Mouse (Mus musculus): Measurements from ENCODE around the gene Fzd2. TPM values are rescaled to one million over a fixed set of nuclear protein-coding genes. Genes with fewer than 3 reads are reported as not detected.

The Fzd2 gene
- total and polyA plus RNA-seq, 3 experiments = not detected

GRCm38 (mm10) chr11:102579165-102580033 is 24.8 kb upstream of the Fzd2 start, which contains the start of gene Gm11627:
Gm11627 (minus strand) TSS chr11:102579461.
- peak within 1 kb of the TSS; percentile 51; the same call in 1 of the 2 replicates for H3K4me3 ChIP-seq (ENCODE audit: low read depth, low read length)
- no peak for ATAC-seq (ENCODE audit: extremely low read depth, insufficient number of reproducible peaks, low FRiP score, poor library complexity, severe bottlenecking)
- TF ChIP-seq TAL1 (conservative IDR thresholded peaks at IDR 0.05; ENCODE audit: low read depth, low read length) = no peak
- TF ChIP-seq CTCF (IDR thresholded peaks at IDR 0.05; ENCODE audit: low read depth, low read length) = no peak
- TF ChIP-seq GATA1 (IDR thresholded peaks at IDR 0.05; ENCODE audit: borderline replicate concordance, low read length) = no peak
- TF ChIP-seq POLR2AphosphoS5 (IDR thresholded peaks at IDR 0.05; ENCODE audit: insufficient replicate concordance, low read depth, low read length) = no peak
- TF ChIP-seq GATA2 (IDR thresholded peaks at IDR 0.05; ENCODE audit: borderline replicate concordance, low read depth, low read length) = no peak
- H3K4me1 ChIP-seq (ENCODE audit: insufficient read depth, low read depth, low read length) = peaks cover 9% of the 10 kb centered on the region
- no peak for DNase-seq (ENCODE audit: low spot score)
- no peaks in the 10 kb centered on the region for H3K9me3 ChIP-seq (replicated peaks)
- H3K27me3 ChIP-seq (ENCODE audit: insufficient read depth, low read length) = peaks cover 51% of the 10 kb centered on the region
- no peaks in the 10 kb centered on the region for H3K36me3 ChIP-seq (replicated peaks)

GRCm38 (mm10) chr11:102580034-102580330 is 24.2 kb upstream of the Fzd2 start:
- DNase-seq (ENCODE audit: low spot score) (no peak), ATAC-seq (ENCODE audit: extremely low read depth, insufficient number of reproducible peaks, low FRiP score, poor library complexity, severe bottlenecking) (no peak)
- Histone ChIP-seq H3K9me3 (replicated peaks) (no peaks in the 10 kb centered on the region), H3K36me3 (replicated peaks) (no peaks in the 10 kb centered on the region), H3K27me3 (ENCODE audit: insufficient read depth, low read length) (peaks cover 54% of the 10 kb centered on the region), H3K4me1 (ENCODE audit: insufficient read depth, low read depth, low read length) (peaks cover 9% of the 10 kb centered on the region), H3K4me3 (ENCODE audit: low read depth, low read length) (no peak overlapping the region)
- TF ChIP-seq CTCF (IDR thresholded peaks at IDR 0.05; ENCODE audit: low read depth, low read length) (no peak), GATA2 (IDR thresholded peaks at IDR 0.05; ENCODE audit: borderline replicate concordance, low read depth, low read length) (no peak), GATA1 (IDR thresholded peaks at IDR 0.05; ENCODE audit: borderline replicate concordance, low read length) (no peak), TAL1 (conservative IDR thresholded peaks at IDR 0.05; ENCODE audit: low read depth, low read length) (no peak), POLR2AphosphoS5 (IDR thresholded peaks at IDR 0.05; ENCODE audit: insufficient replicate concordance, low read depth, low read length) (no peak)

GRCm38 (mm10) chr11:102581281-102582015 is 22.7 kb upstream of the Fzd2 start:
- Histone ChIP-seq H3K36me3 (replicated peaks) (no peaks in the 10 kb centered on the region), H3K9me3 (replicated peaks) (peaks cover 1% of the 10 kb centered on the region), H3K4me3 (ENCODE audit: low read depth, low read length) (no peak overlapping the region), H3K27me3 (ENCODE audit: insufficient read depth, low read length) (peaks cover 59% of the 10 kb centered on the region), H3K4me1 (ENCODE audit: insufficient read depth, low read depth, low read length) (peaks cover 9% of the 10 kb centered on the region)
- TF ChIP-seq GATA1 (IDR thresholded peaks at IDR 0.05; ENCODE audit: borderline replicate concordance, low read length) = no peak
- no peak for TF ChIP-seq GATA2 (IDR thresholded peaks at IDR 0.05; ENCODE audit: borderline replicate concordance, low read depth, low read length)
- no peak for TF ChIP-seq CTCF (IDR thresholded peaks at IDR 0.05; ENCODE audit: low read depth, low read length)
- TF ChIP-seq TAL1 (conservative IDR thresholded peaks at IDR 0.05; ENCODE audit: low read depth, low read length) = no peak
- TF ChIP-seq POLR2AphosphoS5 (IDR thresholded peaks at IDR 0.05; ENCODE audit: insufficient replicate concordance, low read depth, low read length) = no peak
- DNase-seq (ENCODE audit: low spot score) (no peak), ATAC-seq (ENCODE audit: extremely low read depth, insufficient number of reproducible peaks, low FRiP score, poor library complexity, severe bottlenecking) (no peak)

GRCm38 (mm10) chr11:102582016-102582610 is 22.1 kb upstream of the Fzd2 start:
- H3K36me3 ChIP-seq (replicated peaks) = no peaks in the 10 kb centered on the region
- peaks cover 55% of the 10 kb centered on the region for H3K27me3 ChIP-seq (ENCODE audit: insufficient read depth, low read length)
- peaks cover 5% of the 10 kb centered on the region for H3K9me3 ChIP-seq (replicated peaks)
- TF ChIP-seq GATA1 (IDR thresholded peaks at IDR 0.05; ENCODE audit: borderline replicate concordance, low read length) (no peak), GATA2 (IDR thresholded peaks at IDR 0.05; ENCODE audit: borderline replicate concordance, low read depth, low read length) (no peak), CTCF (IDR thresholded peaks at IDR 0.05; ENCODE audit: low read depth, low read length) (no peak), POLR2AphosphoS5 (IDR thresholded peaks at IDR 0.05; ENCODE audit: insufficient replicate concordance, low read depth, low read length) (no peak), TAL1 (conservative IDR thresholded peaks at IDR 0.05; ENCODE audit: low read depth, low read length) (no peak)
- ATAC-seq (ENCODE audit: extremely low read depth, insufficient number of reproducible peaks, low FRiP score, poor library complexity, severe bottlenecking) (no peak), DNase-seq (ENCODE audit: low spot score) (no peak)
- H3K4me1 ChIP-seq (ENCODE audit: insufficient read depth, low read depth, low read length) = peaks cover 9% of the 10 kb centered on the region
- no peak overlapping the region for H3K4me3 ChIP-seq (ENCODE audit: low read depth, low read length)

- Histone ChIP-seq H3K9me3 (replicated peaks) (peaks cover 5% of the 10 kb centered on the region), H3K4me3 (ENCODE audit: low read depth, low read length) (no peak overlapping the region), H3K27me3 (ENCODE audit: insufficient read depth, low read length) (peaks cover 51% of the 10 kb centered on the region), H3K4me1 (ENCODE audit: insufficient read depth, low read depth, low read length) (peaks cover 9% of the 10 kb centered on the region), H3K36me3 (replicated peaks) (no peaks in the 10 kb centered on the region)
- TF ChIP-seq GATA2 (IDR thresholded peaks at IDR 0.05; ENCODE audit: borderline replicate concordance, low read depth, low read length) = no peak
- no peak for TF ChIP-seq CTCF (IDR thresholded peaks at IDR 0.05; ENCODE audit: low read depth, low read length)
- TF ChIP-seq POLR2AphosphoS5 (IDR thresholded peaks at IDR 0.05; ENCODE audit: insufficient replicate concordance, low read depth, low read length) = no peak
- TF ChIP-seq TAL1 (conservative IDR thresholded peaks at IDR 0.05; ENCODE audit: low read depth, low read length) = no peak
- TF ChIP-seq GATA1 (IDR thresholded peaks at IDR 0.05; ENCODE audit: borderline replicate concordance, low read length) = no peak
- no peak for DNase-seq (ENCODE audit: low spot score)
- no peak for ATAC-seq (ENCODE audit: extremely low read depth, insufficient number of reproducible peaks, low FRiP score, poor library complexity, severe bottlenecking)
Observed at GRCm38 (mm10) chr11:102582736-102583135, 21.5 kb upstream of the Fzd2 start.

All from G1E (cell line).